Comparison of ENCODE assay signal across 8 mouse cellular contexts in the genomic region with DNA sequence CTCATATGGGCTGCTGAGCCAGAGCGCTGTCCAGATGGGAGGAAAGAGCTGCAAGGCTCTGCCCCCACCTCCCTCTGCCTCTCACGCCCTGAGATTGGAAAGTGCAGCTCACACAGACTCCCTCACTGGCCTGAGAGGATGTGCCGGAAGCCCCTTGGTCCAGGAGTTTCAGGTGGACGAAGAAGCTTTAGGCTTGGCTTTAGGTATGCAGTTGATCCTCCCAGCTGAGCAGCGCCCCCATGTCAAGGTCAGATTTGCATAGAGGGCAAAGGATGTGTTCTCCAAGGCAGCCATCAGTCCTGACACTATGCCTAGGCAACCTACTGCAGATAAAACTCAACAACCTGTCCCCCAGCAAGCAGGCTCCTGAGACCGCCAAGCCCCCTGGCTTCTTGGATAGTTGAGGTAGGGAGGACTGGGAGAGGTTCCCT. TPM values are rescaled to one million over a fixed set of nuclear protein-coding genes. Genes with fewer than 3 reads are reported as not detected.
DNase-seq lines count a peak whose midpoint lies in the region; ATAC-seq and TF ChIP-seq lines count a peak whose summit lies in the region.

No protein-coding gene starts in this region.

- no peaks in the 10 kb centered on the region for H3K9me3 ChIP-seq in forebrain, postnatal 0 days (ENCODE audit: low read length)
- H3K9me3 ChIP-seq in forebrain, embryonic 16.5 days (ENCODE audit: control insufficient read depth, low read length): no peaks in the 10 kb centered on the region
- H3K9me3 ChIP-seq in hindbrain, embryonic 16.5 days (ENCODE audit: control insufficient read depth, low read length): no peaks in the 10 kb centered on the region

- peaks cover 10% of the 10 kb centered on the region for H3K4me1 ChIP-seq in forebrain, postnatal 0 days (ENCODE audit: insufficient read depth)
- peaks cover 15% of the 10 kb centered on the region for H3K4me1 ChIP-seq in forebrain, embryonic 16.5 days (replicated peaks; ENCODE audit: control insufficient read depth, insufficient read depth, low read length)
- H3K4me1 ChIP-seq in cortical plate, adult 2 months (ENCODE audit: control insufficient read depth, insufficient read depth, low read length): peaks cover 10% of the 10 kb centered on the region; the same call in 1 of the 2 replicates
- H3K4me1 ChIP-seq in hindbrain, embryonic 16.5 days (ENCODE audit: control insufficient read depth, insufficient read depth, low read depth, low read length): peaks cover 13% of the 10 kb centered on the region
- H3K4me1 ChIP-seq in thymus, adult 2 months (replicated peaks; ENCODE audit: control insufficient read depth, insufficient read depth, low read length): 0 out of 2 replicates have a peak, but pooled peaks cover 3% of the 10 kb centered on the region

- peak overlapping the region; percentile 99; the same call in 1 of the 2 replicates for H3K4me2 ChIP-seq in forebrain, postnatal 0 days (ENCODE audit: low read depth)
- H3K4me2 ChIP-seq in forebrain, embryonic 16.5 days (ENCODE audit: low read length): no peak overlapping the region
- H3K4me2 ChIP-seq in hindbrain, embryonic 16.5 days (ENCODE audit: low read length): peak overlapping the region; percentile 97

- no peak overlapping the region for H3K27ac ChIP-seq in forebrain, postnatal 0 days (ENCODE audit: low read depth, low read length)
- no peak overlapping the region for H3K27ac ChIP-seq in forebrain, embryonic 16.5 days (ENCODE audit: low read length)
- H3K27ac ChIP-seq in cortical plate, adult 2 months (ENCODE audit: insufficient read depth, low read length): peak overlapping the region; percentile 83
- H3K27ac ChIP-seq in hindbrain, embryonic 16.5 days (ENCODE audit: low read depth, low read length): 0 out of 2 replicates have a peak overlapping the region, but pooled peaks have one; percentile 29
- H3K27ac ChIP-seq in thymus, adult 2 months (ENCODE audit: control insufficient read depth, insufficient read depth, low read length): no peak overlapping the region

- H3K9ac ChIP-seq in forebrain, postnatal 0 days: no peak overlapping the region
- no peak overlapping the region for H3K9ac ChIP-seq in forebrain, embryonic 16.5 days (replicated peaks; ENCODE audit: low read depth, low read length)
- H3K9ac ChIP-seq in hindbrain, embryonic 16.5 days (ENCODE audit: low read depth, low read length): no peak overlapping the region

- H3K27me3 ChIP-seq in forebrain, postnatal 0 days (ENCODE audit: insufficient read depth, low read length): no peaks in the 10 kb centered on the region
- H3K27me3 ChIP-seq in forebrain, embryonic 16.5 days (replicated peaks; ENCODE audit: control insufficient read depth, insufficient read depth, low read length): peaks cover 3% of the 10 kb centered on the region; the same call in 1 of the 2 replicates
- H3K27me3 ChIP-seq in hindbrain, embryonic 16.5 days (replicated peaks; ENCODE audit: control insufficient read depth, insufficient read depth, low read length): no peaks in the 10 kb centered on the region
- H3K27me3 ChIP-seq in thymus, adult 2 months (ENCODE audit: control insufficient read depth, insufficient read depth, low read length): peaks cover 8% of the 10 kb centered on the region; the same call in 1 of the 2 replicates

- no peak overlapping the region for H3K4me3 ChIP-seq in forebrain, postnatal 0 days (ENCODE audit: low read depth, low read length)
- H3K4me3 ChIP-seq in forebrain, embryonic 16.5 days (replicated peaks; ENCODE audit: low read length): no peak overlapping the region
- peak overlapping the region; percentile 55 for H3K4me3 ChIP-seq in cortical plate, adult 2 months (ENCODE audit: insufficient read depth, low read length)
- no peak overlapping the region for H3K4me3 ChIP-seq in hindbrain, embryonic 16.5 days (ENCODE audit: low read length)
- no peak overlapping the region for H3K4me3 ChIP-seq in thymus, adult 2 months (ENCODE audit: control insufficient read depth, insufficient read depth, low read length)

- H3K36me3 ChIP-seq in forebrain, postnatal 0 days (ENCODE audit: insufficient read depth): peaks cover 27% of the 10 kb centered on the region; the same call in 1 of the 2 replicates
- H3K36me3 ChIP-seq in forebrain, embryonic 16.5 days (ENCODE audit: control insufficient read depth, insufficient read depth): no peaks in the 10 kb centered on the region
- H3K36me3 ChIP-seq in hindbrain, embryonic 16.5 days (ENCODE audit: control insufficient read depth, insufficient read depth, low read length): peaks cover 11% of the 10 kb centered on the region
- H3K36me3 ChIP-seq in thymus, adult 2 months (ENCODE audit: control insufficient read depth, insufficient read depth, low read length): no peaks in the 10 kb centered on the region

- no peak for TF ChIP-seq CTCF in forebrain, postnatal 0 days (IDR thresholded peaks at IDR 0.05; ENCODE audit: low read depth)
- no peak for TF ChIP-seq CTCF in cortical plate, adult 2 months (IDR thresholded peaks at IDR 0.05; ENCODE audit: extremely low read depth, insufficient read depth, low read length)
- no peak for TF ChIP-seq CTCF in thymus, adult 2 months (IDR thresholded peaks at IDR 0.05; ENCODE audit: borderline replicate concordance, control insufficient read depth, extremely low read depth, insufficient read depth, low read length, poor library complexity)

- DNase-seq in forebrain, postnatal 0 days: no peak
- peak; percentile 29 for DNase-seq in lung, postnatal 36 days
- no peak for DNase-seq in c-Kit-positive CD71-positive TER-119-positive erythroid progenitor cells, embryonic 14.5 days (ENCODE audit: low spot score)
- DNase-seq in retina, postnatal 1 day: no peak
- no peak for DNase-seq in thymus, adult 2 months

- WGBS in forebrain, postnatal 0 days: 61% methylated on average over 6 of the region's 6 CpGs
- 69% methylated on average over 6 of the region's 6 CpGs for WGBS in forebrain, embryonic 16.5 days
- WGBS in hindbrain, embryonic 16.5 days: 68% methylated on average over 6 of the region's 6 CpGs
- WGBS in thymus, adult 2 months: 86% methylated on average over 6 of the region's 6 CpGs

- no peak for ATAC-seq in forebrain, postnatal 0 days
- ATAC-seq in forebrain, embryonic 16.5 days: no peak
- no peak for ATAC-seq in hindbrain, embryonic 16.5 days

- 0 out of 2 replicates have a peak, but pooled peaks have one; percentile 14 for TF ChIP-seq POLR2A in cortical plate, adult 2 months (IDR thresholded peaks at IDR 0.05; ENCODE audit: extremely low read depth, insufficient read depth, low read length)
- TF ChIP-seq POLR2A in thymus, adult 2 months (IDR thresholded peaks at IDR 0.05; ENCODE audit: control insufficient read depth, extremely low read depth, insufficient read depth, low read length, poor library complexity): no peak

RNA-seq across cellular contexts. Expression of a gene that starts 1.1 kb away (rescaled TPM):
- total RNA-seq in forebrain, postnatal 0 days (2014; rRNA removed): not detected in 2 replicates
- polyA plus RNA-seq in forebrain, postnatal 0 days (2015; fragmentation: Nextera tagmentation; extraction: Ambion mirVana): not detected in 2 replicates
- not detected in 2 replicates for polyA plus RNA-seq in forebrain, embryonic 16.5 days (2015; fragmentation: Nextera tagmentation; extraction: Ambion mirVana)
- polyA plus RNA-seq in cortical plate, adult 2 months (2012; rRNA removed): not detected in 2 replicates
- polyA plus RNA-seq in hindbrain, embryonic 16.5 days (2015; fragmentation: Nextera tagmentation; extraction: Ambion mirVana): not detected in 2 replicates
- polyA plus RNA-seq in thymus, adult 2 months (2012; rRNA removed): not detected in 2 replicates

RNA-seq across cellular contexts. Expression of a gene that starts 3.8 kb away (rescaled TPM):
- total RNA-seq in forebrain, postnatal 0 days (2014; rRNA removed): 32.8 and 35.5 TPM in 2 replicates
- polyA plus RNA-seq in forebrain, postnatal 0 days (2015; fragmentation: Nextera tagmentation; extraction: Ambion mirVana): 25.1 and 31.0 TPM in 2 replicates
- 12.7 and 14.5 TPM in 2 replicates for polyA plus RNA-seq in forebrain, embryonic 16.5 days (2015; fragmentation: Nextera tagmentation; extraction: Ambion mirVana)
- 162 and 171 TPM in 2 replicates for polyA plus RNA-seq in cortical plate, adult 2 months (2012; rRNA removed)
- polyA plus RNA-seq in hindbrain, embryonic 16.5 days (2015; fragmentation: Nextera tagmentation; extraction: Ambion mirVana): 32.1 and 33.4 TPM in 2 replicates
- 12.3 and 19.7 TPM in 2 replicates for polyA plus RNA-seq in thymus, adult 2 months (2012; rRNA removed)

RNA-seq across cellular contexts. Expression of a gene that starts 16.2 kb away (rescaled TPM):
- total RNA-seq in forebrain, postnatal 0 days (2014; rRNA removed): 0.31 TPM in 1 of 2 replicates, not detected in the other
- polyA plus RNA-seq in forebrain, postnatal 0 days (2015; fragmentation: Nextera tagmentation; extraction: Ambion mirVana): not detected in 2 replicates
- polyA plus RNA-seq in forebrain, embryonic 16.5 days (2015; fragmentation: Nextera tagmentation; extraction: Ambion mirVana): 0.11 TPM in 1 of 2 replicates, not detected in the other
- 0.09 and 0.10 TPM in 2 replicates for polyA plus RNA-seq in cortical plate, adult 2 months (2012; rRNA removed)
- 0.10 and 0.12 TPM in 2 replicates for polyA plus RNA-seq in hindbrain, embryonic 16.5 days (2015; fragmentation: Nextera tagmentation; extraction: Ambion mirVana)
- polyA plus RNA-seq in thymus, adult 2 months (2012; rRNA removed): 3.1 and 5.0 TPM in 2 replicates

RNA-seq across cellular contexts. Expression of a gene that starts 45.3 kb away (rescaled TPM):
- 56.6 and 60.3 TPM in 2 replicates for total RNA-seq in forebrain, postnatal 0 days (2014; rRNA removed)
- 45.5 and 46.4 TPM in 2 replicates for polyA plus RNA-seq in forebrain, postnatal 0 days (2015; fragmentation: Nextera tagmentation; extraction: Ambion mirVana)
- polyA plus RNA-seq in forebrain, embryonic 16.5 days (2015; fragmentation: Nextera tagmentation; extraction: Ambion mirVana): 49.3 and 55.2 TPM in 2 replicates
- polyA plus RNA-seq in cortical plate, adult 2 months (2012; rRNA removed): 57.9 and 60.4 TPM in 2 replicates
- 59.3 and 62.7 TPM in 2 replicates for polyA plus RNA-seq in hindbrain, embryonic 16.5 days (2015; fragmentation: Nextera tagmentation; extraction: Ambion mirVana)
- polyA plus RNA-seq in thymus, adult 2 months (2012; rRNA removed): 0.28 and 0.50 TPM in 2 replicates

RNA-seq across cellular contexts. Expression of a gene that starts 58.3 kb away (rescaled TPM):
- total RNA-seq in forebrain, postnatal 0 days (2014; rRNA removed): 0.69 and 0.86 TPM in 2 replicates
- polyA plus RNA-seq in forebrain, postnatal 0 days (2015; fragmentation: Nextera tagmentation; extraction: Ambion mirVana): 0.15 and 0.30 TPM in 2 replicates
- 0.26 and 0.46 TPM in 2 replicates for polyA plus RNA-seq in forebrain, embryonic 16.5 days (2015; fragmentation: Nextera tagmentation; extraction: Ambion mirVana)
- polyA plus RNA-seq in cortical plate, adult 2 months (2012; rRNA removed): 0.15 and 0.19 TPM in 2 replicates
- polyA plus RNA-seq in hindbrain, embryonic 16.5 days (2015; fragmentation: Nextera tagmentation; extraction: Ambion mirVana): 0.40 and 0.54 TPM in 2 replicates
- polyA plus RNA-seq in thymus, adult 2 months (2012; rRNA removed): 12.5 and 18.3 TPM in 2 replicates

Comparison
In these comparisons a context has a peak if more than half of its experiments do, and no peak if none do; other contexts are left out.
1. H3K27ac ChIP-seq: peak in cortical plate, adult 2 months (single experiment) and hindbrain, embryonic 16.5 days (single experiment); none in forebrain, postnatal 0 days (single experiment), forebrain, embryonic 16.5 days (single experiment) and thymus, adult 2 months (single experiment).